In genomic region chr16:97869193-97870102, GRCm38 (mm10) we compare ENCODE assay signal across 1 mouse cellular context.
TF ChIP-seq lines count a peak whose summit lies in the region.

No protein-coding gene starts in this region.

TF ChIP-seq in CH12.LX, 34 proteins besides CTCF, POLR2A, EP300 and RAD21 (continued from another document):
- TF ChIP-seq IRF4 (IDR thresholded peaks at IDR 0.05; ENCODE audit: low read depth, low read length) (peak; percentile 98), MXI1 (IDR thresholded peaks at IDR 0.05; ENCODE audit: low read depth, low read length) (peak; percentile 65), ZMIZ1 (IDR thresholded peaks at IDR 0.05; ENCODE audit: low read depth, low read length) (no peak), USF1 (IDR thresholded peaks at IDR 0.05; ENCODE audit: low read depth, low read length) (no peak), SMC3 (IDR thresholded peaks at IDR 0.05; ENCODE audit: low read depth, low read length) (no peak), E2F4 (IDR thresholded peaks at IDR 0.05; ENCODE audit: insufficient replicate concordance, low read depth, low read length) (no peak), RCOR1 (conservative IDR thresholded peaks at IDR 0.05; ENCODE audit: low read depth, low read length) (0 out of 2 replicates have a peak, but pooled peaks have one; percentile 78), TCF12 (IDR thresholded peaks at IDR 0.05; ENCODE audit: low read depth, low read length) (peak; percentile 72), SIN3A (IDR thresholded peaks at IDR 0.05; ENCODE audit: low read length) (peak; percentile 63; the same call in 1 of the 2 replicates), NRF1 (IDR thresholded peaks at IDR 0.05; ENCODE audit: low read depth, low read length) (0 out of 2 replicates have a peak, but pooled peaks have one; percentile 22)
